In genomic region chr13:112463337-112463802, GRCm38 (mm10) we compare ENCODE assay signal across 8 mouse cellular contexts. TPM values are rescaled to one million over a fixed set of nuclear protein-coding genes. Genes with fewer than 3 reads are reported as not detected.
DNase-seq lines count a peak whose midpoint lies in the region; ATAC-seq and TF ChIP-seq lines count a peak whose summit lies in the region.

No protein-coding gene starts in this region.

- H3K27me3 ChIP-seq in kidney, embryonic 16.5 days (ENCODE audit: insufficient read depth, low read length) = no peaks in the 10 kb centered on the region
- H3K27me3 ChIP-seq in hindbrain, postnatal 0 days (ENCODE audit: insufficient read depth, low read length) = no peaks in the 10 kb centered on the region
- H3K27me3 ChIP-seq in midbrain, embryonic 16.5 days (ENCODE audit: control insufficient read depth, insufficient read depth, low read depth, low read length) = no peaks in the 10 kb centered on the region

- DNase-seq in kidney, postnatal 10 days = no peak
- DNase-seq in hindbrain, postnatal 0 days (ENCODE audit: low spot score) = no peak
- no peak for DNase-seq in left cerebral cortex, postnatal 14 days (ENCODE audit: low spot score in 2 of 2)
- no peak for DNase-seq in thymus, postnatal 25 days
- DNase-seq in cerebellum, postnatal 36 days = no peak

- peak overlapping the region; percentile 78 for H3K4me2 ChIP-seq in kidney, embryonic 16.5 days (replicated peaks; ENCODE audit: low read depth, low read length)
- peak overlapping the region; percentile 89 for H3K4me2 ChIP-seq in hindbrain, postnatal 0 days (ENCODE audit: low read depth, low read length)
- H3K4me2 ChIP-seq in midbrain, embryonic 16.5 days (ENCODE audit: low read length) = peak overlapping the region; percentile 96

- peaks cover 15% of the 10 kb centered on the region for H3K4me1 ChIP-seq in kidney, embryonic 16.5 days (ENCODE audit: insufficient read depth, low read length)
- H3K4me1 ChIP-seq in brown adipose tissue, adult 24 weeks (ENCODE audit: control insufficient read depth, insufficient read depth, insufficient read length, low read length) = peaks cover 9% of the 10 kb centered on the region
- peaks cover 10% of the 10 kb centered on the region; the same call in 1 of the 2 replicates for H3K4me1 ChIP-seq in hindbrain, postnatal 0 days (ENCODE audit: insufficient read depth, low read length)
- H3K4me1 ChIP-seq in midbrain, embryonic 16.5 days (ENCODE audit: control insufficient read depth, insufficient read depth, low read length) = peaks cover 20% of the 10 kb centered on the region

- H3K27ac ChIP-seq in kidney, embryonic 16.5 days (ENCODE audit: low read length) = peak overlapping the region; percentile 78
- peak overlapping the region; percentile 90 for H3K27ac ChIP-seq in brown adipose tissue, adult 24 weeks (replicated peaks; ENCODE audit: low read depth, low read length)
- H3K27ac ChIP-seq in hindbrain, postnatal 0 days = peak overlapping the region; percentile 80
- peak overlapping the region; percentile 79 for H3K27ac ChIP-seq in midbrain, embryonic 16.5 days (ENCODE audit: low read length)

- no peak for TF ChIP-seq CTCF in hindbrain, postnatal 0 days (IDR thresholded peaks at IDR 0.05; ENCODE audit: low read depth)

- H3K4me3 ChIP-seq in kidney, embryonic 16.5 days (ENCODE audit: low read length) = peak overlapping the region; percentile 84
- H3K4me3 ChIP-seq in brown adipose tissue, adult 24 weeks (ENCODE audit: insufficient read depth, low read depth, low read length) = peak overlapping the region; percentile 92
- H3K4me3 ChIP-seq in hindbrain, postnatal 0 days (ENCODE audit: low read length) = peak overlapping the region; percentile 94
- H3K4me3 ChIP-seq in midbrain, embryonic 16.5 days (ENCODE audit: low read depth, low read length) = peak overlapping the region; percentile 96

- ATAC-seq in kidney, embryonic 16.5 days (ENCODE audit: low FRiP score, low TSS enrichment) = peak; percentile 83
- peak; percentile 74 for ATAC-seq in hindbrain, postnatal 0 days
- ATAC-seq in midbrain, embryonic 16.5 days = peak; percentile 78

- no peaks in the 10 kb centered on the region for H3K9me3 ChIP-seq in kidney, embryonic 16.5 days (ENCODE audit: low read length)
- no peaks in the 10 kb centered on the region for H3K9me3 ChIP-seq in hindbrain, postnatal 0 days (ENCODE audit: low read length)
- H3K9me3 ChIP-seq in midbrain, embryonic 16.5 days (replicated peaks; ENCODE audit: control insufficient read depth, low read length, poor library complexity, severe bottlenecking) = no peaks in the 10 kb centered on the region

- H3K36me3 ChIP-seq in kidney, embryonic 16.5 days (ENCODE audit: insufficient read depth, low read length) = no peaks in the 10 kb centered on the region
- H3K36me3 ChIP-seq in hindbrain, postnatal 0 days (ENCODE audit: insufficient read depth, low read length) = no peaks in the 10 kb centered on the region
- H3K36me3 ChIP-seq in midbrain, embryonic 16.5 days (ENCODE audit: control insufficient read depth, insufficient read depth, low read length) = no peaks in the 10 kb centered on the region

- H3K9ac ChIP-seq in kidney, embryonic 16.5 days (replicated peaks; ENCODE audit: low read length) = peak overlapping the region; percentile 91
- H3K9ac ChIP-seq in hindbrain, postnatal 0 days (replicated peaks; ENCODE audit: low read length) = peak overlapping the region; percentile 90
- peak overlapping the region; percentile 95 for H3K9ac ChIP-seq in midbrain, embryonic 16.5 days (ENCODE audit: low read depth, low read length)

- intact Hi-C loops in left cerebral cortex, postnatal 14 days (cut with DNase I) = loop anchor here (5.0 kb wide), 1 partner anchor 156 kb away; no protein-coding TSS in a partner anchor

- WGBS in kidney, embryonic 16.5 days = 3% methylated on average over 17 of the region's 17 CpGs
- 3% methylated on average over 17 of the region's 17 CpGs for WGBS in hindbrain, postnatal 0 days
- 2% methylated on average over 17 of the region's 17 CpGs for WGBS in midbrain, embryonic 16.5 days

RNA-seq across cellular contexts. Expression of gene Il6st, which starts 0.5 kb away (rescaled TPM):
- 40.3 and 41.9 TPM in 2 replicates for polyA plus RNA-seq in kidney, embryonic 16.5 days (2015; fragmentation: Nextera tagmentation; extraction: Ambion mirVana)
- 38.2 and 43.1 TPM in 2 replicates for polyA plus RNA-seq in brown adipose tissue, adult 24 weeks (2012; ENCODE audit: insufficient read depth, insufficient read length, missing spikeins)
- total RNA-seq in hindbrain, postnatal 0 days (2014; rRNA removed) = 37.4 TPM in 2 replicates
- polyA plus RNA-seq in hindbrain, postnatal 0 days (2015; fragmentation: Nextera tagmentation; extraction: Ambion mirVana) = 18.2 and 20.2 TPM in 2 replicates
- 20.5 and 25.1 TPM in 2 replicates for polyA plus RNA-seq in midbrain, embryonic 16.5 days (2015; fragmentation: Nextera tagmentation; extraction: Ambion mirVana)
- total RNA-seq in left cerebral cortex, postnatal 14 days (2021) = 10 to 100 TPM; 82.2 to 89.1 TPM
